Mouse (Mus musculus) layer of hippocampus, adult 9-10 months (tissue): ENCODE results near the gene Adk.

Experiments
- DNase-seq: peaks from one replicate; pipeline ENCODE4 v3.0.0; 2022; ENCODE audit warnings: low spot score

Gene Adk

DNA sequence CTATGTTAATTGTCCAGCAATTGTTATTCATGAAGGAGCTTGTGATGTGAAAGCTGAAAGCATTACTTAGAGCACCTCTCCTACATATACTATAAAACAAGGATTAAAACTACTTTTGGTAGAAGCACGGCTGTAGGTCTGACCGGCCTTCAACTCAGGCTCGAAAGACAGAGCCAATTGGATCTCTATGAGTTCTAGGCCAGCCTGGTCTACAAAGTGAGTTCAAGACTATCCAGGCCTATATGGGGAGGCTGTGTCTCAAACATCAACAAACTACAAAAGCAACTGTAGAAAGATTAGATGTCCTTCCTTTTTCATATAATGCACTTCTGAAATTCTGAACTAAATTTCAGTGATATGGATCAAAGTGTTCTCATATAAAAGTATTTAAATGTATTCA is 113.7 kb downstream of the Adk start:
- no peak for DNase-seq

DNA sequence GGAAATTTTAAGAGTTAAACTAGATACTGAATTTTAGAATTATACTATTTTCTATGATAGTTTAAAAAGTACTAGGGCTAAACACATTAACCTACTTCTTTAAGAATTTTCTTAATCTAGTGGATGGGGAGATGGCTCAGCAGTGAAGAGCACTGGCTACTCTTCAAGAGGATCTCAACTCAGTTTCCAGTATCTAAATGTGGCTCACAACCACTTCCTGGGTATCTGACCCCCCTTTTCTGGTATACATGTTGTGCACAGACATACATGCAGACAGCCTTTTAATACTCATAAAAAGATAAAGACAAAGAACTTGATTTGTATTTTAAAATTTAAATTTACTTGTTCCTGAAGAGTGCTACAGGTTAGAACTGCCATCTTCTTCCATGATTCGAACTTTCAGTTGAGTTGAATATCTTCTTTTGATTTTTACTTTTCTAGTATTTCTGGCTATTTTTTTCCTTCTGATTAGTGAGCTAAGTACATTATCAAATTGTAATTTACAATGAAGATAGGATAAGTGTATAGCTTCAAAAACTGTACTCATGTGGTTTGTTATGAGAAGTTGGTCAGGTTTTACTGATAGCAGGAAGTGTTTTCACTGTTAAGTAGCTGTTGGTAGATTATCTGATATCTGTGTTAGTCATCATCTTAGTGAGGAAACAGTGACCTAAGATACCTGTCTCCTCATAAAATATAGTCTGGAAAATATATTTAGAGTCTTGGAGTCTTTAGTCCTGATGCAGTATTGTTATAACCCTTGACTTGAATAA is 121.8 kb downstream of the Adk start:
- no peak for DNase-seq

DNA sequence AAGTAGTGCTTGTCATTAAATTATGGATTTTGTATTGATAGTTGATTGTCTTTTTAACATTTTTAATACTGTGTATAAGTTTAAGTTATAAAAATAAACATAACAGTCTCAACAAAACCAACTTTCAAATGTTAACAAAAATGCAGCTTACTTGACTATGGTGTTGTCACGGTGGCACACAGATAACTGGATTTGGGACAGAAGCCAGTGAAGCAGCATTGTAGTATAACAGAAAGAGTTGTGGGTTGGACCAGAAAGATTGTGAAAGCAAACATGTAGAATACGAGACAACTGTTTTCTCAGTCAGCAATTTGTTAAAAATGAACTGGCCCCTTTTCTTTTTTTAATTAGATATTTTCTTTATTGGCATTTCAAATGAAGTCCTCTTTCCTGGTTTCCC is 122.4 kb downstream of the Adk start:
- no peak for DNase-seq

DNA sequence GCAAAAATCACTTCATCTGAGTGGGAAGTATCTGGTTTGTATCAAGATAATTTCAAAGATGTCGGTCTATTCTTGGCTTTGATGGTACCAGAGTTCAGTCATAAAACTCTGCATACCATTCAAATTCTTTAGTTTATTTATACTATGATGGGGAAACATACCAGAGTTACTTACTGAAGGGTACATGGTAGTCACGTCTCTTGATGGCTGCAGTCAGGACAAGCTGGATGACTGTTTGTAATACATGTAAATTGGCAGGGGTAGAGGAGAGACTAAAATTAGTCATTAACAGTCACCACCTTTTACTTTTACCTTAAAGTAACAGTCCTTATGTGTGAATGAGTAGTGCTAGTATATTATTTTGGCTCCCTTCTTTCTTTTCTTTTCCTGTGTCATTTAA is 125.4 kb downstream of the Adk start:
- no peak for DNase-seq

DNA sequence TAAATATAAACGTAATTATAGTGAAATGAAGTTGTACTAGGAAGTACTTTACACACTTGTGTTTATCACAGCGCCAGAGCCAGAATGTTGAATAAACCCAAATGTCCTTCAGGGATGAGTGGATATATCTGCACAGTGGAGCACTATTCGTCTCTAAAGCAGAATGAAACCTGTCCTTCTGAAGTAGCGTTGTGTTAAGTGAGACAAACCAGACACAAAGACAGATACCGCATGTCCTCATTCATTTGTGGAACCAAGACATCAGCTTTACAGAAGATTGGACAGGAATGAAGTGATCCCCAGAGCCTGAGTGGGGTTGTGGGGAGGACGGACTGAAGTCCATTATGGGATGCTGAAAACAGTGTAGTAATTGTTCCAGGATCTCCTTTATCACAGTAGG is 126.0 kb downstream of the Adk start:
- no peak for DNase-seq

DNA sequence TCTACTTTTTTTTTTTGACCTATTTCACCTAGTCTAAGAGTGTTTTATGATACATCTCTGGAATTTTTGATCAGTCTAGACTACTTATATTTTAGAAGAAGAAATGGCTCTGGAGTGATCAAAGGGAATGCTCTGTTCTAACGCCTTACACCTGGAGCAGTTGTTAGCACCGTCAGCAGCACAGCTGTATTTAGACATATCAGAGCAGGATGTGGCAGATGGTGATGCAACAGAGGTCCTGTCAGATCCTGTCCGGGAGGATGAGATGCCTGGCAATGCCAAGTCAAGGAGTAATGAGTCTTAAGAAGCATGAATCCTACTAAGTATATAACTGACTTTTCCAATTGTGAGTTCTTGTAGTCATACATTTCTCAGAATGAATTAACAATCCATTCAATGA is 128.7 kb downstream of the Adk start:
- no peak for DNase-seq

DNA sequence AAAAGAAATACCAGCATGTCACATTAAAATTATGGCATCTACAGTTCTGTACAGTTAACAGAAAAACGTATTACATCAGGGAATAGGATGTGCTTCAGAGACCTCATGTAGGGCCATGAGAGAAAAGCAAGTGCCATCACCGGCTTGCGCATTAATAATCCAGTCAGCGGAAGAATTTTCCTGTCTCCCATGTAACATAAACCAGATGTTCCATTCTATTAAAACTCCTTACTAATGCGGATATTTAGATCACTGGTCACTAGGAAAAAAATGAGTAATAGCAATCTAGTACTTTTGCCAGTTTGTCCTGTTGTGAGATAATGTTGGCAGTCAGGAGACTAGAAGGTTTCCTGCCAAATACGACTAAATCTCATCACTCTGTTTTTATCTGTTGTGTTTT is 139.6 kb downstream of the Adk start:
- DNase-seq: no peak

DNA sequence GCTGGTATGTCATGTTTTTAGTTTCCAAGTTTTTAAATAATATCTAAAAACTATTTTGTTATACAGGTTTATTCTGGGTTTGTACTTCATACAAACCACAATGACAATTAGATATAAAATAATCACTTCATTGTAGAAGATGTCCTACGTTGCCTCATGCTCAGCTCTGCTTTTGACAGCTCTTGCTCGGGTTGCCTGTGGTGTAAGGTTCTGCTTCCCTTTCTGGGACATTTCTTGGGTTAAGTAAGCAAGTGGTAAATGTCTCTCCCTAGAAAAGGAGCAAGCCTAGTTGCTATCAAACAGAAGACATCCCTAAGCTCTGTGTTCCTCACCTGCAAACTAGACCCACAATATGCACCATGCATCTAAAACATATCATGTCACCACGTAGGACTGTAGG is 140.4 kb downstream of the Adk start:
- DNase-seq: no peak

DNA sequence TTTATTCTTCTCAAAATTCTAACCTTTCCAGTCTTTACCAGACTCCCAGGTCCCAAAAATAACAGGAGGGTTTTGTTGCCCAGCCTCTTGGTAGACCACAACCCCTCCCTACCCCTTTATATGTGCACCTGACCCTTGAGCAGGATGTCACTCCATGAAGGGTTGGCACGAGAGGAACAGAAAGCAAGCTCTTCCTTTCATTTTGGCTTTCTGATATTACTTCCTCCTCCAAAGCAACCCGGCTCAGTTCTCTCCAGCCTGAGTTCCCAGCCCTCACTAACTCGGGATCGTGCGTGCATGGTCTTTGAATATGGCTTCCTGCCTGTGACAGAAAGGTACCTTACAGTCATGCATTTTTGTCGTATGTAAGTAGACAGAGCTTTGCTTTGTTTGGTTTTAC is 142.0 kb downstream of the Adk start:
- DNase-seq: no peak

DNA sequence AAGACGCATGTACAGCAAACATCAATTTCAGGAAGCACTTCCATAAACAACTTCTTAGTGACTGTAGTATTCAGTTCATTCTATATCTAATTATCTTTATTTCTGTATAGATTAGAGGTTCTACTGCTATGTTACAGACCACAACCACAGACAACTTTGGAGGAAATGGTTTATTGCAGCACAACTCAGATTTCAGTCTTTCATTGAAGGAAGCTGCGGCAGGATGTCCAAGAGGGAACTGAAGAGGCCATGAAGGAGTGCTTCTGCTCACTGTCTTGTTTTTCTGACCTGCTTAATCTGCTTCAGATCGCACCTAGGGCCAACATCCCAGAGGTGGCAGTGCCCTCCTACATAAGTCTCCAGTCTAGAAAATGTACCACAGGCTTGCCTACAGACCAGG is 148.5 kb downstream of the Adk start:
- DNase-seq: no peak

DNA sequence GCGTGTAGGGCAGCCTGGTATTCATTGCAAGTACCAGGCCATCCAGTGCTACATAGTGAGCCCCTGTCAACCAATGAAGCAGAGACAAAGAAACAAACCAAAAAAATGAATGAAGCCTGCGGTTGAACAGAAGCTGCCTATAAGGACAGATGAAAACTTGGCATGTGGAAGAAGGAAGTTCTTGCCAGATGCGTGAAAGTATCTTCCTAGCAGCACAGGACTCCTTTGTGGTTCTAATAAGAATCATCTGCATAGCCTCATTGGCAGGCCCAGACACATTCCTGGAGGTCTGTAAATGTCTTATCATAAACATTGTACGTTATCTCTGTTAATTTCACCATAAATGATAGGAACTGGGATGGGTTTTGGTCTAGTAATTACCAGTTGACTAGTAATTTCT is 154.1 kb downstream of the Adk start:
- no peak for DNase-seq

DNA sequence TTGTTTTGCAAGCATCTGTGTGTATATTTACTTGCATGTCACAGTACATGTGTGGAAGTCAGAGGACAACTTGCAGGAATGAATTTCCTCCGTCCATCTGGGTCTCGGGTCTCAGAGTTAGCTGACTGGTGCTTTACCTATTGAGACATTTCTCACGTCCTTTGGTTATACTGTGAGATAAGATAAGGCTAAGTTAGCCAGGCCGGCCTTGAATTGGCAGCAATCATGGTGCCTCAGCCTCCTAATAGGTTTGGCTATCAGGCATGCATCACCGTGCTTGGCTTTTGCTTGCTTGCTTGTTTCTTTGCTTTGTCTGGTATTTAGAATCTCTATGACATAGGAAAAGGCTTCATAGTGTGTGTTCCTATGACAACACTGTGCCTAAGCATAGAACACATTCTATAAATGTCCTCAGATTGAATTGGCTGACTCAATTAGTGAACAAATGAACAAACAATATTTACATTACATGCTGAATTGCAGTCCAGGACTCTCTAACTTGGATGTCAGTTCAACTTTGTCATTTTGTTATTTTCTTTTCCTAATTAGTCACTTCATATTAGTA is 169.3 kb downstream of the Adk start:
- no peak for DNase-seq

DNA sequence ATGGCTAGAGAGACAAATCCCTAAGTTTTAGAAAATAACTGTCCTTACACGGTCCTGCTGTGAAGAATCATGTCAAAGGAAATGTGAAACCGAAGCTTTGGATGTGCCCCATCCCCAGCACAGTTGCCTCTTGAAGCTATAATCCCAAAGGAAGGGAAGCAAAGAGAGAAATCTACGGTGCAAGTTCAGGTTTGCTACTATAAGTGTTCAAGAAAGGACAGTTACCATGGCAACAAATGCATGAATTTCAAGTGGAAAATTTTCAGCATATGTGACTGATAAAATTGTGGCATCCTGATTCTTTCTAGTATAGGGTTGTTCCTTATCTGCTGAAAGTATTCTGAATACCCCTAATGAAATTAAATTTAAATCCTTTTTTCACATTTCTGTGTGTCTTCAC is 169.8 kb downstream of the Adk start:
- DNase-seq: peak; percentile 13

DNA sequence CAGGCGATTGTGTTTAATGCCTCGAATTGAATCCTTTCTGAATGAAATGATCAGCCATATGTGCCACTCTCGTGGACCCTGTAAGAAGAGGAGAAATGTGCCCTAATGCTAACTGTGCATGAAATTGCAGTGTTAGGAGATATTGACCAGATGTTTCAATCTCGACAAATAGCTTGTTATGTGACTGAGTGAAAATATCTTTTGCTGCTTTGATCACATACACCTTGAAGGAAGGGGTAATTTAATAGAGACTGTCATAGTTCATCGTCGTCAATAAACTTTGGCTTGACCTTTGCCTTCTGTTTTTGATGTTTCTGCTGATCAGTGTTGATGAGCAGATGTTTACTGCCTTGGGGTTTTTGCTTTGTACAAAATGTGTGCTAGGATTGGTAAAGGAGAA is 171.1 kb downstream of the Adk start:
- no peak for DNase-seq

DNA sequence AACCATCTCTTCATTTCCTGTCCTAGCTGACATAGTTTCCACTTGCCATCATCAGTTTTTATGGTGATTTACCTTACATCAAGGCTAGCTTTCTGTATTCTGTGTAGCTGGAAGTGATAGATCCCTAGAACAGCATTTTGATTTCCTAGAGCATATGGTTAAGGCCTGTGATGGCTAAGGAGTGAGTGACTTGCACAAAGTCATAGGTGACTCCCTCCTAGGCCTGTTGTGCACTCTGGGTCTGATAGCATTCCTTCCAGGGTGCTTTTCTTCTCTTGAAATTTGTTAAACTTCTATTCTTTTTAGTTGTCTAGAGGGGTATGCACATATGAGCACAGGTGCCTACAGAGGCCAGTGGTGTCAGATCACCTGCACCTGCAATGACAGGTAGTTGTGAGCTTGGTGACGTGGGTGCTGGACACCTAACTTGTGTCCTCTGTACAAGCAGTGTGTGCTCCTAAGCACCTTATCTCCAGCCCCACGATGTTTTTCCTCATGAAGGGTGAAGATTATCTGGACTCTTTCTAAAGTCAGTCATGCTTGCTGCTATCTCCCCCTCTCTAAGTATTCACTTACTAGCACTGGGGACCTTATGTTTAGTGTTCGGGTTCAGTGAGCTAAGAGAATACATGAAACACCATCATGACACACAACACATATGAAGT is 171.7 kb downstream of the Adk start:
- no peak for DNase-seq

DNA sequence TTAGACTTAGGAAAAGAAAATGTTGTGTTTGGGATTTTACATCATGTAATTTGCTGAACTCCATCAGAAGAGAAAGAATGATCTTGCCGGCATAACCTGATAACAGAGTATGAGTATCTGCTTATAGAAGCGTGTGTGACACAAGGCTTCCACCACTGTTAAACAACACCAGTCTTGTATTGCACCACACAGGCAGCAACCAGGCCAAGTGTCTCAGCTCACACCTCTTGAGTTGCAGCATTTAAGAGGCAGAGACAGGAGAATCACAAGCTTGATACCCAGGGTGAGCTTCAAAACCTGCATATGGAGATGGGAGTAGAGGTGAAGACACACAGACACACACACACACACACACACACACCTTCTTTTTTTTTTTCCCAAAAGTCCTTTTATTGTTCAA is 184.7 kb downstream of the Adk start:
- DNase-seq: no peak

DNA sequence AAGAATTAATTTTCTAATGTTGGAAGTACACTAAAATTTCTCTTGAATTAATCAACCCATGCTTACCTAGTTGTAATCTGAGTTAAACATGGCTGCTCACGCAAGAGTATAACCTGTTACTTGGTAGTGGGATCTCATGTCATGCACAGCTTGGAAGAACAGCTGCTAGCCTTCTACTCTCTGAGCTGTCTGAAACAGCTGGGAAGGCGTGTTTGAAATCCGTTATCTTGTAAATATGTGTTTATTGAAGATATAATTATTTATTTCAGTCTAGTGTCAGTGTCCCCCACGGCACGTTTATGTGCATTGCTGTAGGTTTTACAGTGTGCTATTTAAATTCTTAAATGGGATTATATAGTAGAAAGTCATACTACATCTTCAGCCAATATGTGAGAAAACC is 188.7 kb downstream of the Adk start:
- no peak for DNase-seq

DNA sequence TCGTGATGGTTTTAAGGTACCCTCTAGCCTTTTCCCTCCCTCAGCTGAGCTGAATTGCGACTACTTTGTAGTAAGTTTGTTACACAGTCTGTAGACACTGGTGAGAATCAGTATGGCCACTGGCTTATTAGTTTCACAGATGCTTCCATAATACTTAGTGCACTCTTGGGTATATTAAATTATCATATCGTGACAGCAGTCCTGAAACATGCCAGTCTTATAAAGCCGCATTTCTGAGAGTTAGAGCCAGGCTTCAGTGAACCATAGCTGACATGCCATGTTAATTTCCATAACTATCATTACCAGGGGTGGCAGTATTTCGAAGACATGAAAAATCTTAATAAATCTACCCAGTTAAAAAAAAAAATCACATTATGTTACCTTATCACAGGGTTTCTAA is 199.0 kb downstream of the Adk start:
- no peak for DNase-seq

DNA sequence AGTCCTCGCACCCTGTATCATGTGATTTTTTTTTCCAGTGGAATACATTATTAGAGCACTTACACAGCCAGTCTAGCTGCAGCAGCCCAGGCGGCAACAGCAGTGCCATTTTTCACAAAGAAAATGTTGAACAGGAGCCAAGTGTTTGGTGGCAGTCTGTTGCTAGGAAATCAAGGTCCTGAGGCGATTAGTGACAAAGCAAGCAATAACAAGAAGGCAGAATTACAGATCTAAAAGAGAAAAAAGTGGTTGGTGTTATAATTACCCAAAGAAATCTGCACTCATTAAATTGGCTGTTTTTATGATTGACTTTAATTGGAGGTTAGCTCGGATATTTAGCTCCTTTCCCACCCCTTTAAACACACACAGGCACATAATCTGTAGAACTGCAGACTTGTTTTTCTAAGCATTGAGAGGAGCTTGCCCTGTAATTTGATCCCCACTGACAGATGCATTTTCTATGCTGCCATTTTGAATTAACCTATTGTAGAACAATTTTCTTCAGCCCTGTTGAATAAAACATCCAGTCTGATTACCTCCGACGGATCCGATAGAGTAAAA is 200.0 kb downstream of the Adk start:
- peak; percentile 42 for DNase-seq

DNA sequence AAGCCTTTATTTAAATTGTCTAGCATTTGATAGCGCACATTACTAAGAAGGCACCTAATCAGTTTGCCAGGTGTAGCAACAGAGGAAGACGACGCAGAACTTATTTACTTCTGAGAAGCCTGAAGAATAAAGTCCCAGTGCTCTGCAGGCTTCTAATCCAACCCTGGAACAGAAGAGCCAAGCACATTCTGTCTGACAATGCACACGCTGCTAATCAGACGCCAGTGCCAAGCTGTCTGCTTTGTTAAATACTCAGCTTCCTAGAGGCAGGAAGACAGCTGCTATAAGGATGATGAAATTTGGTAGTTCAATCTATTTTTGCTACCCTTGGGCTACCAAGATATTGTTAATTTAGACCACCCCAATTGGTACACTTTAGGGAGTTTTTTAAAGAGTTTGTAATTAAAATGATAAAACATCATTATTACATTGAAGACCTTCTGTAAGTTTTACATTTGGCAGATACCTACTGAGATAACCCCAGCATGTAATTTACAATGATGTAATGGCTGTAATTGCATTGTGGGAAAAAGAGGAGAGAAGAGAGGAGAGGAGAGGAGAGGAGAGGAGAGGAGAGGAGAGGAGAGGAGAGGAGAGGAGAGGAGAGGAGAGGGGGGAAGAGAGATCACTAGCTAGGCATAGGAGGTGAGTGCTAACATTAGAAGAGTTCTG is 201.1 kb downstream of the Adk start:
- DNase-seq: peak; percentile 50

DNA sequence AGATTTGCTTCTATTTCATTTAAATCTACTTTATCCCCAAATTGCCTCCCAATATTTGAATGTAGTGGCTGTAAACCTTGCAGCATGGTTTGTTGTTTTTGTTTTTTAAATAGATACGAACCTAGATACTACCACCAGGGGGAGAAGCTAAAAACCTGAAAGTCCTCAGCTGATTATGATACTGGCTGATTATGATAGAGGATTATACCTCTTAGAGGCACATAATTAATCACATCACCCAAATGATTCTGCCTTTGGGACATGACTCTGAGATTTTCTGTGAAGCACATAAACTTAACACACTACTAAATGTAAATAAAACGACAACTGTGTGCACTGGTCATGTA is 201.6 kb downstream of the Adk start:
- no peak for DNase-seq

DNA sequence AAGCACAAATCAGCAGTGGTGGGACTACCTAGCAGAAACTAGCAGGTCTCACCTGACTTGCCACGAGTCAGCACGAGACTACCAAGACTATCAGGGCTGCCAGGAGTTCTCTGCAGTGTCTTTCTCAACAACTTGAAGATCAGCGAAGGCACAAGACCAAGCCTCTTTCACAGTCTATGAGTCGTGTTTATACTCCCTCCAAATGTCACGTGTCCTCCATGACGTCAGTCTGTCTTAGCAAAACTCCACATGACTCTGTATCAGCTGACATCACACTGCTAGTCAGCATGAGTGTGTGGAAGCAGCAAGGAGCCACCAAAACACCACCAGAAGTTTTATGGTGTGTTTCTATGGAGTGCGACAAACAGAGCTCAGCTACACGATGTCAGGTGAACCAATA is 215.9 kb downstream of the Adk start:
- DNase-seq: no peak

DNA sequence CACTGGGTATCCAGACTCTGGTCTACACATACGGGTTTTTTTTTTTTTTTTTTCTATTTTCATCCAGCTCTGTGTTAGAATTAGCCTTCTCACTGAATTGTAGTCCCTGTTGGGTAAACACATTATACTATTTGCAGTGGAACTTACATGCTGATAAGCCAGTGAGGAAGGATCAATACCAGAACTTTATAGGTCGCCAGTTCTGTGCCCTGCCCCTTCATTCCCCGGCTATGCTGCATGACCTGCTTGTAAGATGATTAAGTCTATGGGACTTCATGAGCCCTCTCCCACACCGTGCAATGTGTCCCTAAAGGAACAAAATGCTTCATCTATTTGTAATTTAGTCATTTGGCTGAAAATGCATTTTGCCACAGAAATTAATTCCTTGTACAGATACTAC is 219.1 kb downstream of the Adk start:
- no peak for DNase-seq
